Mouse (Mus musculus): ENCODE results near the gene Sema4c. TPM values are rescaled to one million over a fixed set of nuclear protein-coding genes. Genes with fewer than 3 reads are reported as not detected.

Gene Sema4c
- polyA plus RNA-seq, 1 experiment = 14.6 TPM

GRCm38 (mm10) chr1:36596114-36596513, 38.0 kb upstream of the Sema4c start:
- TF ChIP-seq CTCF (IDR thresholded peaks at IDR 0.05; ENCODE audit: control insufficient read depth, insufficient read depth, insufficient replicate concordance, low read depth, low read length) (no peak), POLR2A (IDR thresholded peaks at IDR 0.05; ENCODE audit: control insufficient read depth, low read depth, low read length) (no peak)
- Histone ChIP-seq H3K4me3 (ENCODE audit: control insufficient read depth, low read depth, low read length) (no peak overlapping the region), H3K27ac (ENCODE audit: control insufficient read depth, insufficient read depth, low read depth, low read length) (no peak overlapping the region), H3K36me3 (ENCODE audit: control insufficient read depth, insufficient read depth, low read length) (peaks cover 2% of the 10 kb centered on the region; the same call in 1 of the 2 replicates), H3K27me3 (ENCODE audit: control insufficient read depth, insufficient read depth, low read length) (no peaks in the 10 kb centered on the region), H3K4me1 (ENCODE audit: control insufficient read depth, insufficient read depth, low read length) (no peaks in the 10 kb centered on the region)

DNA sequence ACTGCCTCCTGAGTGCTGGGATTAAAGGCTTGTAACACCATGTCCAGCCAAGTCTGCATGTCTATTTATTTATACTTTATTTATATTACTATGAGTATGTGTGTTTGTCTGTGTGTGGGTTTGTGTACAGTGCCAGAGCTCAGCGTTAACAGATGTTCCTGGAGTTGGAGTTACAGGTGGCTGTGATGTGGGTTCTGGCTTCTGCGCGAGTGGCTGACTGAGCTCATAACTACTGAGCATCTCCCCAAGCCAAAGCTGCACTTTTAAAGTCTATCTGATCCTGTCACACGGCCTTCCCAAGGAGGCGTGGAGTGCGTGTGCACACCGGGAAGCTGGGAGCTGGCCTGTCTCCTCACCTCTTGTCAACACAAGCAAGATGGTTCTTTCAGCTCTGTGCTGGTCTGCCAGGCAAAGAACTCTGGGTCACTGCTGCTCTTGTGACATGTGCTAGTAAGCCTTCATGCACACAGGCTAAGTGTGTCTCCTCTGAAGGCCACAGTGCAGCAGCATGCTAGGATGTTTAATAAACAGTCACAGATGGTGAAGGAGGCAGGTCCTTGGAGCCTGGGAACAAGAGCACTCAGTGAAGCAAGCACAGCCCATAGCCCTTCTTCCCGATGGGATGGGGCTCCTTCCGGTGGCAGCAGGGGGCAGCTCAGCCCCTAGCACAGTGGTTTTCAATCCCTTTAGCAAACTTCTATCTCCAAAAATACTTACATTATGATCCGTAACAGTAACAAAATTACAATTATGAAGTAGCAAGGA, 37.2 kb upstream of the Sema4c start:
- peak overlapping the region; percentile 59 for H3K27ac ChIP-seq (ENCODE audit: control insufficient read depth, insufficient read depth, low read depth, low read length)
- H3K4me1 ChIP-seq (ENCODE audit: control insufficient read depth, insufficient read depth, low read length) = no peaks in the 10 kb centered on the region
- TF ChIP-seq POLR2A (IDR thresholded peaks at IDR 0.05; ENCODE audit: control insufficient read depth, low read depth, low read length) = no peak
- no peak for TF ChIP-seq CTCF (IDR thresholded peaks at IDR 0.05; ENCODE audit: control insufficient read depth, insufficient read depth, insufficient replicate concordance, low read depth, low read length)
- peaks cover 2% of the 10 kb centered on the region; the same call in 1 of the 2 replicates for H3K36me3 ChIP-seq (ENCODE audit: control insufficient read depth, insufficient read depth, low read length)
- H3K27me3 ChIP-seq (ENCODE audit: control insufficient read depth, insufficient read depth, low read length) = no peaks in the 10 kb centered on the region
- H3K4me3 ChIP-seq (ENCODE audit: control insufficient read depth, low read depth, low read length) = peak overlapping the region; percentile 12

DNA sequence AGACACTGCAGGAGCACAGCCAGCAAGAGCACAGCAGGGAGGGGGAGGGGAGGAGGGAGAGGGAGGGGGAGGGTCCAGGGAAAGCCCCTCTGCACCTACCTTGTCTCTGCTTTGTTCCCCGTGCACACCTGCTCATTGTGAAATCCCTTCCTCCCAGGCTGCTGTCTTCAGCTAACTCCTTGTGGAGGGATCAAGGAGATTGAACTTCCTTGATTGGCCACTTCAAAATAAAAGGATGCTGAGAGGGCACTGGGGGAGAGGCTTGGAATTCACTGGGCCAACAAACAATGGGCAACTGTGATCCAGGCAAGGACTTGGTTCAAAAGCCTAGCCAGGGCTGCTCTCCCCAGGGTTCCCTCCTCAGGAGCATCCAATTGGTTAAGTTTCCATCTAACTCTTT, 35.0 kb upstream of the Sema4c start:
- H3K27me3 ChIP-seq (ENCODE audit: control insufficient read depth, insufficient read depth, low read length) = no peaks in the 10 kb centered on the region
- H3K4me1 ChIP-seq (ENCODE audit: control insufficient read depth, insufficient read depth, low read length) = no peaks in the 10 kb centered on the region
- peak overlapping the region; percentile 52 for H3K27ac ChIP-seq (ENCODE audit: control insufficient read depth, insufficient read depth, low read depth, low read length)
- H3K4me3 ChIP-seq (ENCODE audit: control insufficient read depth, low read depth, low read length) = peak overlapping the region; percentile 57
- H3K36me3 ChIP-seq (ENCODE audit: control insufficient read depth, insufficient read depth, low read length) = no peaks in the 10 kb centered on the region
- TF ChIP-seq POLR2A (IDR thresholded peaks at IDR 0.05; ENCODE audit: control insufficient read depth, low read depth, low read length) = no peak
- TF ChIP-seq CTCF (IDR thresholded peaks at IDR 0.05; ENCODE audit: control insufficient read depth, insufficient read depth, insufficient replicate concordance, low read depth, low read length) = no peak

DNA sequence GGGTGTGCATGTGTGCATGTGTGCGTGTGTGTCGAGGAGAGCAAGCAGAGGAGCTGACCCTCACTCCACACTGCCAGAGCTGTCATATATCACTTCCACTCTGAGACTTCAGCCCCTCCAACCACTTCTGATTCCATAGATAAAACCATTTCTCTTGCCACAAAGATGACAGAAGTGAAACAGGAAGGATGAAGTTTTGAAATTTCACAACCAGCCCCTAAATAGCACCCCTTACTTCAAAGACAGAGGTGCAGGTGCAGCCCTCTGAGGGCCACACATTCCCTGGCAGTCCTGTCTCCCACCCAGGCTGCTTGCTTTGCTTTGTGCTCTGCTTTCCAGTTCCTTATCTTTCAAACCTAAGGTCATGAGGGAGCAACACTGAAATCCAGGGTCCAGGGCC, 33.3 kb upstream of the Sema4c start:
- Histone ChIP-seq H3K27me3 (ENCODE audit: control insufficient read depth, insufficient read depth, low read length) (no peaks in the 10 kb centered on the region), H3K27ac (ENCODE audit: control insufficient read depth, insufficient read depth, low read depth, low read length) (no peak overlapping the region), H3K36me3 (ENCODE audit: control insufficient read depth, insufficient read depth, low read length) (no peaks in the 10 kb centered on the region), H3K4me1 (ENCODE audit: control insufficient read depth, insufficient read depth, low read length) (no peaks in the 10 kb centered on the region), H3K4me3 (ENCODE audit: control insufficient read depth, low read depth, low read length) (peak overlapping the region; percentile 40)
- TF ChIP-seq POLR2A (IDR thresholded peaks at IDR 0.05; ENCODE audit: control insufficient read depth, low read depth, low read length) = no peak
- TF ChIP-seq CTCF (IDR thresholded peaks at IDR 0.05; ENCODE audit: control insufficient read depth, insufficient read depth, insufficient replicate concordance, low read depth, low read length) = no peak

DNA sequence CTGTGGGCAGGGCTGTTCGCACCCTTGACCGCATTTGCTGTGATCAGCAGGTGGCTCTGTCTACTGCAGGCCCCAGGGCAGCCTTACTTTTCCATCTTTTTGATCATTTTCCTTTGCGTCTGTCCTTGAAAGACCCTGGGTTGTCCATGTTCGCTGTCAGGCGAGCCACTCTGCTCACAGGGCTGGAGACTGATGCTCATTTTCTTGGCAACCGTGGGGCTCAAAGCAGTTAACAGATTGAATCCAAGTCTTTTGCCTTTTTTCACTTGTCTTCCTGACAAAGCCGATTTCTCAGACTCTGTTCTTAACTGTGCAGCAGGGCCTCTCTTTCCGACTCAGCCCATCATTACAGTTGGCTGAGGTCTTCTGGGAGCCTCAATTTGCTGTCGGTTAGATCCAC, 32.5 kb upstream of the Sema4c start:
- Histone ChIP-seq H3K4me3 (ENCODE audit: control insufficient read depth, low read depth, low read length) (peak overlapping the region; percentile 40), H3K27me3 (ENCODE audit: control insufficient read depth, insufficient read depth, low read length) (no peaks in the 10 kb centered on the region), H3K36me3 (ENCODE audit: control insufficient read depth, insufficient read depth, low read length) (no peaks in the 10 kb centered on the region), H3K4me1 (ENCODE audit: control insufficient read depth, insufficient read depth, low read length) (no peaks in the 10 kb centered on the region), H3K27ac (ENCODE audit: control insufficient read depth, insufficient read depth, low read depth, low read length) (no peak overlapping the region; the same call in 1 of the 2 replicates)
- TF ChIP-seq POLR2A (IDR thresholded peaks at IDR 0.05; ENCODE audit: control insufficient read depth, low read depth, low read length) (no peak), CTCF (IDR thresholded peaks at IDR 0.05; ENCODE audit: control insufficient read depth, insufficient read depth, insufficient replicate concordance, low read depth, low read length) (no peak)

- H3K4me1 ChIP-seq (ENCODE audit: control insufficient read depth, insufficient read depth, low read length) = no peaks in the 10 kb centered on the region
- H3K36me3 ChIP-seq (ENCODE audit: control insufficient read depth, insufficient read depth, low read length) = no peaks in the 10 kb centered on the region
- peak overlapping the region; percentile 48 for H3K27ac ChIP-seq (ENCODE audit: control insufficient read depth, insufficient read depth, low read depth, low read length)
- H3K27me3 ChIP-seq (ENCODE audit: control insufficient read depth, insufficient read depth, low read length) = no peaks in the 10 kb centered on the region
- TF ChIP-seq CTCF (IDR thresholded peaks at IDR 0.05; ENCODE audit: control insufficient read depth, insufficient read depth, insufficient replicate concordance, low read depth, low read length) (no peak), POLR2A (IDR thresholded peaks at IDR 0.05; ENCODE audit: control insufficient read depth, low read depth, low read length) (no peak)
- H3K4me3 ChIP-seq (ENCODE audit: control insufficient read depth, low read depth, low read length) = peak overlapping the region; percentile 40
These were observed 31.3 kb upstream of the Sema4c start for GRCm38 (mm10) chr1:36589486-36589885.

DNA sequence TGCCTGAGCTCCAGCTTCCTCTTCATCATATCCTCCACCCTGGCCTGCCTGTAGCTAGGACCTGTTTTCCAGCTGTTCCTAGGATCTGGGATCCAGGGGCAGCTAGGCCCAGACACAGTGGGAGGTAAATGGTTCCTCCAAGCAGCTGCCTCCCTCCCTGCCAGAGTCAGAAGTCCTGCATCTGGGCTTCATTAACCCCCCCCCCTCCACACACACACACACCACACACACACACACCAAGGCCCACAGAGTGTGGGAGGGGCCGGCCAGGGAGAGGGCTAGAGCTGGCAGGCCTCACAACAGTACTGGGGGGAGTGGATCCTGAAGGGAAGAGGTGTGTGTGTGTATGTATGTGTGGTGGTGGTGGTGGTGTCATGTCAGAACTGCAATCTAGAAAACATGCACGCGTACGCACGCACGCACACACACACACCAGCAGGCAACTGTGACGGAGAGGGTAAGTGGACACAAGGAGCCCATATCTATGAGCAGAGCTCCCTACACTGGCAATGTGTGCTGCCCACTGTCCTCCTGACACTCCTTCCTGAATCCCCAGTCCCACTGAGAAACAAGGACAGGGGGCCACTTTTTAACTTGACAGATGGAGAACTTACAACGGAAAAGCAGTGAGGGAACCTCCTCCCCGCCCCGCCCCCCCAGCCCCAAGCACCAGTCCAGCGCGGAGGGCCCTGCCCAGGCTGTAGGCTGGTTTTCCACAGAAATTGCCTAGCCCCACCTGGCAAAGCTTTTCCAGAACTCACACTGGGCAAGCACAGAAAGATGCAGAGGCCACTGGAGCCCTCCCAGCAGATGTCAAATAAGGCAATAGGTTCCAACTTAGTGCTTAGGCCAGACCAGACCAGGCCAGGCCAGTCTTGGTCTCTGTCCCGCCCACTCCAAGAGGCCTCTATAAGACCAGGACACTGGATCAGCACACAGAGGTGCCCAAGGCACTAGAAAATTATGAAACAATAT, 30.6 kb upstream of the Sema4c start:
- Histone ChIP-seq H3K4me3 (ENCODE audit: control insufficient read depth, low read depth, low read length) (no peak overlapping the region), H3K27ac (ENCODE audit: control insufficient read depth, insufficient read depth, low read depth, low read length) (peak overlapping the region; percentile 68), H3K36me3 (ENCODE audit: control insufficient read depth, insufficient read depth, low read length) (no peaks in the 10 kb centered on the region), H3K27me3 (ENCODE audit: control insufficient read depth, insufficient read depth, low read length) (no peaks in the 10 kb centered on the region), H3K4me1 (ENCODE audit: control insufficient read depth, insufficient read depth, low read length) (no peaks in the 10 kb centered on the region)
- TF ChIP-seq POLR2A (IDR thresholded peaks at IDR 0.05; ENCODE audit: control insufficient read depth, low read depth, low read length) (no peak), CTCF (IDR thresholded peaks at IDR 0.05; ENCODE audit: control insufficient read depth, insufficient read depth, insufficient replicate concordance, low read depth, low read length) (no peak)

All from testis, adult 2 months (tissue).